Mouse (Mus musculus) ES-Bruce4 (cell line): Measurements from ENCODE around the gene S100a11.

Experiments
- CTCF ChIP-seq: IDR thresholded peaks from one replicate; pipeline ENCODE4 v1.8.1; 2011; ENCODE audit warnings: low read depth, low read length
- POLR2A ChIP-seq: IDR thresholded peaks from one replicate; pipeline ENCODE4 v1.8.1; 2011; ENCODE audit warnings: low read length; ENCODE audit not compliant: insufficient read depth

- TF ChIP-seq POLR2A, result no peak
- peak; percentile 74 for TF ChIP-seq CTCF
Observed at GRCm38 (mm10) chr3:93547099-93547648, 26.9 kb downstream of the S100a11 start.
